Mouse (Mus musculus) embryo, embryonic 9.5 days (tissue): ENCODE measurements around the gene Nt5dc2.

Source experiments
- DNase-seq: peaks from one replicate; pipeline ENCODE4 v3.0.0-alpha.2; 2017; ENCODE audit errors: extremely low spot score

Gene Nt5dc2

GRCm38 (mm10) chr14:31168425-31168824 lies 37.6 kb downstream of the Nt5dc2 start, which contains the start of gene Stab1:
Gene Stab1 (minus strand): TSS chr14:31168641.
- DNase-seq, result no peak

GRCm38 (mm10) chr14:31169508-31169907 lies 38.7 kb downstream of the Nt5dc2 start:
- DNase-seq, result no peak

GRCm38 (mm10) chr14:31170963-31171362 lies 40.1 kb downstream of the Nt5dc2 start:
- DNase-seq, result no peak

- no peak for DNase-seq
Observed at GRCm38 (mm10) chr14:31171386-31171785, 40.5 kb downstream of the Nt5dc2 start.

- DNase-seq, result no peak
Observed at GRCm38 (mm10) chr14:31171821-31172220, 41.0 kb downstream of the Nt5dc2 start.

- no peak for DNase-seq
Observed at GRCm38 (mm10) chr14:31172781-31173455, 42.1 kb downstream of the Nt5dc2 start.

- no peak for DNase-seq
Observed at GRCm38 (mm10) chr14:31173537-31173936, 42.7 kb downstream of the Nt5dc2 start.

GRCm38 (mm10) chr14:31177287-31177686 lies 46.4 kb downstream of the Nt5dc2 start:
- no peak for DNase-seq

GRCm38 (mm10) chr14:31177715-31178114 lies 46.9 kb downstream of the Nt5dc2 start:
- DNase-seq, result no peak

GRCm38 (mm10) chr14:31179677-31180365 lies 49.0 kb downstream of the Nt5dc2 start:
- DNase-seq, result no peak

GRCm38 (mm10) chr14:31181512-31181911 lies 50.7 kb downstream of the Nt5dc2 start:
- no peak for DNase-seq

GRCm38 (mm10) chr14:31182786-31183290 lies 52.0 kb downstream of the Nt5dc2 start:
- DNase-seq, result no peak

- no peak for DNase-seq
Observed at GRCm38 (mm10) chr14:31183541-31183940, 52.7 kb downstream of the Nt5dc2 start.

- no peak for DNase-seq
Observed at GRCm38 (mm10) chr14:31184195-31184594, 53.3 kb downstream of the Nt5dc2 start.

GRCm38 (mm10) chr14:31186656-31187055 lies 55.8 kb downstream of the Nt5dc2 start:
- DNase-seq, result no peak
